Mouse (Mus musculus) R1 (cell line): ENCODE data around the gene Vasn.

Experiments used
- DNase-seq: peaks from one replicate; pipeline ENCODE4 v3.0.0-alpha.2; 2018; ENCODE audit warnings: low read depth, low spot score

Gene Vasn

GRCm38 (mm10) chr16:4639831-4640237 lies at the start of gene Vasn, which contains the start of gene Dnaja3:
Vasn (plus strand) TSS chr16:4639941.
Dnaja3 (plus strand) TSS chr16:4639989.
- peak; percentile 95 for DNase-seq

GRCm38 (mm10) chr16:4590236-4590635 lies 49.5 kb upstream of the Vasn start:
- peak; percentile 37 for DNase-seq

DNA sequence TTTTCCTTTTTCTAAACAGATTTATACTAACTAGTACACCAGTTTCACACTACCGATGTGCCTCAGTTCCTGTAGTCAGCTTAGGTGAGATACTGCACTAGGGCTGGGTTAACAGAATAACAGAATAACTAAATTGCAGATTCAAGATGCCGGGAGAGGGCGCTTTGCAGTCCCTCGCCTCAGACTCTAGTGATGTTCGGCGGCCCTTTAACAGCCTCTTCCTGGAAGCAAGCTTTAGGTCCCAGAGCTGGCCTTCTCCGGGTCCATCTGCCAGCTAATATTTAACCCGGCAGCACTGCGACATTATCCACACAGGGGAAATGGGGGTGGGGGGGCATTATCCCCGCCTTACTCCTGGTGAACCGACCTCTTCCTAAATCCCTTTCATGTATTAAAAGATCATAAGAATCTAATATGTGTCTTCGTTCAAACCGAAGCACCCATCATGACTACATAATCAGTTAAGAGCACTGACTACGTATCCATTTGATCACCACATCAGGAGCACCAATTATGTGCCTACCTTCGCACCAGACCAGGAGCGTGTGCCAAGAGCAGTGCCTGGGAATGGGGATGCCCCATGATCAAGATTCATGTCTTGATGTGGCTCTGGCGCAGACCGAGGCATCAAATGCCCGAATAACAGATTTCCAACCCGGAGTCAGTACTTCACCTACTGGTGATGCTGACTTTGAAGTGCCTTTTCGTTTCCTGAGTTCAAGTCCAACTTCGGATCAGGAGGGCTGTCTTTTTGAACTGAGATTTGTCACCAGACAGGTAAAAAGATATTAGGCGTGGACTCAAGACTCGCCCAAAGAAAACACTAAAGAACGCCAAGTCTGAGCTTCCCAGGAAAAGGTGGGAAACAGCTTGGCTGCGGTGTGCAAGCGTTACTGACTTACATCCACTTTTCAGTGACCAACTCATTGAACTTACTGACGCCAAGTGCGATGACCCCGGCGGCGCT lies 46.5 kb upstream of the Vasn start:
- peak; percentile 62 for DNase-seq

- peak; percentile 91 for DNase-seq
Observed at GRCm38 (mm10) chr16:4593971-4594813, 45.5 kb upstream of the Vasn start, which contains the start of gene Glis2. Glis2 (plus strand) TSS chr16:4594713.

DNA sequence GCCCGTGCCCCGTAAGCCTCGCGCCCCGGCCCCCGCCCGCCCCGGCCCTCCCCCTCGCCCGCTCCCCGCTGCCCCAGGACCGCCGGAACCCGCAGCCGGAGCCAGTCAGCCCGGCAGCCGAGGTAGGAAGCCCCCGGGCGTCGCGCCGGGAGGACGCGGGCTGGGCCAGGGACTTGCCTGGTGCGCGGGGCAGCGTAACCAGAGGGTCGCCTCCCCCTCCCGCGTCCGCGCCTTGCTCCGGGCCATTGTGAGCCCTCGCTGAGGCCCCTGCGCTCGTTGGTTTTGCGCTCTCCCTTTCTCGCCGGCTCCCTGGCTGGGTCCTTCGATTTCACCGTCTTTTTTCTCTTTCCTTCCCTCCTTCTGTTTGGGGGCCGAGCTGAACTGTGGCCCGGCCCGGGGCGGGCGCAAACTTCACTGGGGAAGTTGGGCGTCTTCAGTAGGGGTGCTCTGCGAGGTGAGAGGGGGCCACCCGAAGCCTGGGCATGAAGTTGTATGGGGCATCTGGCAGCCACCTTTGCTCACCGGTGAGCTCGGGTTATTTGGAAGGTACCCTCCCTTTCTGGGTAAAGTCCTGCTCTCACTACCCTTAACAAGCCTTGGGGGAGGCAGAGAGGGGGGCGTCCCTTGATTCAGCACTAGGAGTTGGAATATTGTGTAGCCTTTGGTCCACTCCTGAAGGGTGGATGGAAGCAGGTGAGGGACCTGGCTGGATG lies 44.8 kb upstream of the Vasn start:
- no peak for DNase-seq

DNA sequence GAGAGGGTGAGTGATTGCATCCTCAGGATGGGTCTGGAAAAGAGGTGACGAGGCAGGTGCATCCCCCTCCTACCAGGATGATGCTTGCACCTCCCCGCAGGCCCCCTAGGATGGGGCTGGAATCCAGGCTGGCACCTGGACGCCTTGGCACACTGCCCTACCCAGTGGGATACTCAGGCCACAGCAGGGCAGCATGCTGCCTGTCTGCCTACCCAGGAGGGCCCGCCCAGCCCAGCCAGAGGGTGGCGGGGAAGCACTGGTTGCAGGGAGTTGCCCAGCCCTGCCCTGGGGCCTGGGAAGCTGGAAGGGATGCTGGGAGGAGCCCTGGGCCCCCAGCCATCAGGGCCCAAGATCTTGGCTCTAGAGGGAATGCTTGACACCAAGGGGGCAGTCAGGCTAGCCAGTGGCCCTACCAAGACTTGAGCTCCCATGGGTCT lies 44.2 kb upstream of the Vasn start:
- DNase-seq: no peak

DNA sequence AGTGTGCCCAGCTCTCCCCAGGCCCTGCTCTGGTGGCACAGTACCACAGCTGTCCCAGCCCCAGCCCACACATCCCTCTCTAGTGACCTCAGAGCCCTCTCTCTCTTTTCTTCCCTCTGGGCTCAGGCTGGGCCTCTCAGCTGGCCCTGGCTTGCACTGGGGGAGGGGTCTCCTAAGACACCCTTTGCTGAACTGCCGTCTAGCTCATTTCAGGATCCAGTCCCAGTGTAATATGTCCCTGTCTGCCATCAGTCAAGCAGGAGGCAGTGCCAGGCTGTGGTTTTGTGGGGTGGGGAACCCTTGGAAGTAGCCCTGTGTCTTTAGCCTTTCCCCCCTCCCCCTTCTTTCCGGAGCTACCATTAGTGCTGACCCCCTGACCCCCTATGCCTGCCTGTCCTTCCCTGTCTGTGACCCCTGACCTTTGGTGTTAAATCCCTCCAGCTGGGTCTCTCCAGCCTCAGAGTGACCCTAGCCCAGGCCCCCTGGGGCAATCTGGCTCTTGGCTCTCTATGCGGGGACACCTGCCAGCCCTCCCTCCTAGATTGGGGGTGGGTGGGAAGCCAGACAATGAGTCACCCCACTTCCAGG lies 43.5 kb upstream of the Vasn start:
- DNase-seq: no peak

GRCm38 (mm10) chr16:4596836-4597235 lies 42.9 kb upstream of the Vasn start:
- DNase-seq: peak; percentile 38

DNA sequence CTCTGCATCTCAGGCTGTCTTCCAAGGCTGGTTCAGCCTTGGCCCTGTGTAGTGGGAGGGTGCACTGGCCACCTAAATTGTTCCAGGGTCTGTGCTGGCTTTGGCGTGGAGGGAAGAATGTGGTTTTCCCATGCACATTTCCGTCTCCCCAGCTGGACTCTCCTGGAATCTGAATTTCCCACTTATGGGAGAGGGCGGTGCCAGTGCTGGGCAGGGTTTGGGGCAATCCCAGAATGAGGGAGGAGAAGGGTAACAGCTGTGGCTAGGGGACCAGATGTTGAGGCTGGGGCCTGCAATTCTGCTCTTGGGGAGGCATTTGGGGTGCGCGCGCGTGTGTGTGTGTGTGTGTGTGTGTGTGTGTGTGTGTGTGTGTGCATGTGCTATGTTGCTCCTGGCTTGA lies 42.4 kb upstream of the Vasn start:
- DNase-seq: peak; percentile 58

- DNase-seq: no peak
Observed at GRCm38 (mm10) chr16:4598041-4598440, 41.7 kb upstream of the Vasn start.

GRCm38 (mm10) chr16:4598891-4599543 lies 40.7 kb upstream of the Vasn start:
- DNase-seq: peak; percentile 19

GRCm38 (mm10) chr16:4599616-4600015 lies 40.1 kb upstream of the Vasn start:
- no peak for DNase-seq

DNA sequence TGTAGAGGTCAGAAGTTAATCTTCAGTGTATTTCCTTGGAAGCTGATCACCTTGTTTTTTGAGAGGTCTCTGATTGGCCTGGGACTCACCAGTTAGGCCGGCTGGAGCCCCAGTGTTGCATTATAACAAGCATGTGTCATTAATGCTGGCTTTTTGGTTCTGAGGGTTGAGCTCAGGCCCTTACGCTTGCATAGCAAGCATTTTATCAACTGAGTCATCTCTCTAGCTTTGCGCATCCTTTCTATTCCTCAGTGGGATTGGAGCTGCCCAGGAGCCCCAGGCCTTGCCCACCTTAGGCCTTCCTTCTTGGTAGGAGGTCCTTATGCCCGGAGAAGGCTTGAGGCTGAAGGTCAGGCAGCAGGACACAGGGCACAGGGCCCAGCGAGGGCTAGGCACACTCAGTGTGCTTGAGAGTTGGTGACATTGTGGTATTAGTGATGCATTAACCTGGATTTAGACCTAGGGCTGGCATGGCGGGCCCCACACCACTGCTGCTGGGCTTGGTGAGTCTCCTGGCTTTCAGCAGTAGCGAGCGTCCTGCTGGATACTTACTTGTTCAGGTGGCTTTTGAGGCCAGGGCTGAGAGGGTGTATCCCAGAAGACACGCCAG lies 38.9 kb upstream of the Vasn start:
- no peak for DNase-seq

DNA sequence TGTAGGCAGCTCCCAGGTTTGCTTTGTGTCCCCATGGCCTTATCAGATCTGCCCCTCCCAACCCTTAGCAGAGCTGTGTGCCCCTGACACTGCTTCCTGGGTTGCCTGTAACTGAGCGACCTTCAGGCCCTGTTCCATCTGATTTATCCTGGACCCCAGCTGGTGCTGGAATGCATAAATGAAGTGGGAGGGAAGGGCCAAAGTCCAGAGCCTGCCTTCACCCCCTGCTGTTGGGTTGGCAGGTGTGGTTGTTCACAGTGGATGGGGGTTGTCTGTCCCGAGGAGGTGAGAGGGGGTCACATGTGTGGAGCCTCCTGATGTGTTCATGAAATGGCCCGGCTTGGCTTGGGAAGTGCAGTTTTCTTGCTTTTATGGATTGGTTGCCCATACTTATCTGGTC lies 37.6 kb upstream of the Vasn start:
- DNase-seq: peak; percentile 97

DNA sequence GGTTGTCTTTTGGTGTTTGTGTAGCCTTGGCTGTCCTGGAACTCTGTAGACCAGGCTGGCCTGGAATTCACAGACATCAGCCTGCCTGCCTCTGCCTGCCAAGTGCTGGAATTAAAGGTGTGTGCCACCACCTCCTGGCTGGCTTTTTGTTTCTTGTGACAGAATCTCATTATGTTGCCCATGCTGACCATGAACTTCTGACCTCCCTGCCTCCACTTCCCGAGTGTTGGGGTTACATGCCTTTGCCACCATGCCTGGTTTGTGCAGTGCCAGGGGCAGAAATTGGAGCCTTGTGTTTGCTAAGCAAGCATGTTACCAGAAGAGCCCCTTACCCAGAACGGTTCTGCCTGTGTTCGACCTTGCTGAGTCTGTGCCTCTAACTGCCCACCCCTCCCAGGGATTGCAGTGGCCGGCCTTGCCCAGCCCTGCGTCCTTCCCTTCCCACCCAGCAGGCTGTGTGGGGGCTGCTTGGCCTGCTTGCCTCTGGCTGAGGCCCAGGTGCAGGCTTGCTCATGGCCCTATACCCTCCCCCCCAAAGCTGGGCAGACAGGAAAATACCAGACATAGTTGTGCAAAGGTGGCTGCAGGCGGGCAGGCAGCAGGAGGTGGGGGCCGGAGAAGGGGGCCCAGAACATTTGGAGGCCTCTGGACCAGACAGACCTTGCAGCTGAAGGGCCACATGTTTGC lies 36.8 kb upstream of the Vasn start:
- peak; percentile 53 for DNase-seq

- DNase-seq: no peak
Observed at GRCm38 (mm10) chr16:4603453-4603837, 36.3 kb upstream of the Vasn start.

DNA sequence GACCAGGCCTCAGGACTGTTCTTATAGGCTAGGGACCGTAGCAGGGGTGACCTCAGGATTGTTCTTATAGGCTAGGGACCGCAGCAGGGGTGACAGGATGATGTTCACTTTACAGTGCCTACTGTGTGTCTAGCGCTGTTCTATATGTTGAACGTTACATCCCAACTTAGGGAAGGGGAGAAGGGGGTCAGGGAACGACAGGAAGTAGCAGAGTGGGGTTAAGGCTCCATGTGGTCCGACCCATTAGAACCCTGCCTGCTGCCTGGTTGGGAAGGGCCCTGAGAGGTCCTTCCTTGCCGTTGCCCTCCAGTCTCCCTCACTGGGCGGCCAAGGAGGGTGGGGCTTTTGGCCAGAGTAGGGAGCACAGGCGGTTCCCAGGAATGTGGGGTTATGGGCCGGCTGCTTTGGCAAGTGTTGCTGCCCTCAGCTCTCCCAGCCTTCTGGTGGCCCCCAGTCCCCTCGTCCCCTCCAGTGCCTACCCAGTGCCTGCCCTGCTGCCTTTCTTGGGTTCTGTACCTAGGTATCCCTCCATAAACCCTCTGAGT lies 35.4 kb upstream of the Vasn start:
- DNase-seq: no peak

DNA sequence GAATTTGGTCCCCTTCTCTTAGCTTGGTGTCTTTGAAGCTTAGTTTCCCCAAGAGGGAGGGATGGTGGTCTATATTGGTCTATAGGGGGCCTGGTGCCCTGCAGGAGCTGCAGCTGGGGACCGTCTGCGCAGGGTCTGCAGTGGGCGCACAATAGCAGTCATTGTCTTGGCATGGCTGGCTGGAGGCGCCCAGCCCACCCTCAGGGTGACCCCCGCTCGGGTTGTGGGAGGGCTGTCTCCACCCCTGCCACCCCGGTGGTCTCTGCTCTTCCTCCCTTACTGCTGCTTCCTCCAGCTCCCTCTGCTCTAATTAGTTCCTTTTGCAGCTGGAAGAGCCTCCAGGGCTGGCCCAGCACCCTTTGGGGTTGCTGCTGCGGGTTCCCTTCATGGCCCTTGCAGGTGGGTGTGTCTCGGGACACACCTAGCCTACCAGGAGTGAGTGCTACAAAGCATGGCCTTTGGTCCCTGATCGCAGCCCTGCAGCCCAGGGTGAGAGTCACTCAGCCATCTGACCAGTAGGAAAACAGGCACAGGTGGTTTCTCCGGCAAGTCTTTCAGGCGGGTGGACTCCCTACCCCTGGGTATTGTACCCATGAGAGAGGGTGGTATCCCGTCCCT lies 34.1 kb upstream of the Vasn start:
- peak; percentile 8 for DNase-seq
